Mouse (Mus musculus) embryonic facial prominence, embryonic 10.5 days (tissue): ENCODE data around the gene Plpp2. TPM values are rescaled to one million over a fixed set of nuclear protein-coding genes. Genes with fewer than 3 reads are reported as not detected.

Experiments
- DNase-seq: peaks from one replicate; pipeline ENCODE4 v3.0.0-alpha.2; 2017; ENCODE audit warnings: low spot score
- H3K27ac ChIP-seq: fragments of 300-500 bp; sonication (generic); replicated peaks from 2 replicates; pipeline ENCODE4 v1.5.1; 2016; ENCODE audit warnings: mild to moderate bottlenecking
- H3K27me3 ChIP-seq: fragments of 300-500 bp; sonication (generic); replicated peaks from 2 replicates; pipeline ENCODE4 v1.6.1; 2016; ENCODE audit warnings: low read depth, mild to moderate bottlenecking; ENCODE audit not compliant: poor library complexity, severe bottlenecking
- H3K36me3 ChIP-seq: fragments of 300-500 bp; sonication (generic); replicated peaks from 2 replicates; pipeline ENCODE4 v1.6.1; 2016; ENCODE audit warnings: mild to moderate bottlenecking, moderate library complexity
- H3K4me1 ChIP-seq: fragments of 300-500 bp; sonication (generic); 2 replicates; pipeline ENCODE4 v1.6.1; 2016
- H3K4me3 ChIP-seq: fragments of 300-500 bp; sonication (generic); 2 replicates; pipeline ENCODE4 v1.5.1; 2016; ENCODE audit warnings: mild to moderate bottlenecking, moderate library complexity
- H3K9me3 ChIP-seq: fragments of 300-500 bp; sonication (generic); 2 replicates; pipeline ENCODE4 v1.6.1; 2016; ENCODE audit warnings: mild to moderate bottlenecking
- WGBS: fragments of 180-500 bp; shearing (Covaris S2); methylation state at CpG from one replicate; pipeline ENCODE4 v1.1.7; 2016; 5-methylcytosine and 5-hydroxymethylcytosine counted together
- polyA plus RNA-seq: library from polyadenylated mRNA; unstranded; fragments of >200 nt; fragmentation: Nextera tagmentation; extraction: Ambion mirVana; gene quantifications from 2 replicates; pipeline ENCODE4 v1.2.1, GENCODE M21; 2016

Gene Plpp2
- polyA plus RNA-seq, 1 experiment from 2014 or later: 28.4 TPM

DNA sequence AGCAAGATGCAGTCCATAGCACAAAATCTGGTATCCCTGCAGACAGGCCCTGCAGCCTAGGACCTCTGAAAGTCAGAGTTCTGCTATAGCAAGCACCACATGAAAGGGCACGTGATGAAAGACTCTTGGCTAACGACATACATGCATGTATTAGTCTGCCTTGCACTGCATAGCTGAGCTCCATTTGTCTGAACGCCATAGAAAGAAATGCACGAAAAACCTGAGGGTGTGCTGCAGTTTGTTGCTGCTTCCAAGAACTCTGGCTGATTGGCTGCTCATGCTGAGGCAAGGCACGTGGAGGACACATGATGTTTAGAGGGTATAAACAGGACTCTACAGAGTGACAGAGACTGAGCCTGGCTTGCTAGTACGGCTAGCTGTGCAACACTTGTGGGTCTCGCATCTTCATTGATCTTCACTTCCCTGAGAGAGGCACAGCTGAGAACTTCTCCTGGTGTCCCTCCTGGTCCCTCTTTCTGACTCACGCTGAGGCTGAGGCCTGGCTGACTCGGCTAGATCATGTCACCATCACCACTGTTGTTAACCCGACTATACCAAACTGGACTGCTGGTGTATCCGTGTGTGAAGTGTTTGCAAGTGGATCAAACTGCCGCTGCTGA, 3.0 kb upstream of the Plpp2 start:
- WGBS: 77% methylated on average over 12 of the region's 12 CpGs
- peaks cover 44% of the 10 kb centered on the region for H3K36me3 ChIP-seq
- H3K4me1 ChIP-seq: peaks cover 26% of the 10 kb centered on the region
- H3K27ac ChIP-seq: no peak overlapping the region
- H3K4me3 ChIP-seq: no peak overlapping the region
- no peaks in the 10 kb centered on the region for H3K9me3 ChIP-seq
- peak; percentile 6 for DNase-seq
- peaks cover 8% of the 10 kb centered on the region for H3K27me3 ChIP-seq

GRCm38 (mm10) chr10:79535431-79535830, 1.8 kb upstream of the Plpp2 start:
- peak; percentile 6 for DNase-seq

GRCm38 (mm10) chr10:79534426-79534825, 830 bp upstream of the Plpp2 start:
- peaks cover 29% of the 10 kb centered on the region for H3K4me1 ChIP-seq
- peaks cover 8% of the 10 kb centered on the region for H3K27me3 ChIP-seq
- H3K27ac ChIP-seq: no peak overlapping the region
- no peaks in the 10 kb centered on the region for H3K9me3 ChIP-seq
- 80% methylated on average over 2 of the region's 2 CpGs for WGBS
- H3K4me3 ChIP-seq: no peak overlapping the region
- DNase-seq: peak; percentile 6
- H3K36me3 ChIP-seq: peaks cover 33% of the 10 kb centered on the region

More at GRCm38 (mm10) chr10:79535431-79535830, 1.8 kb upstream of the Plpp2 start:
- Histone ChIP-seq H3K4me1 (peaks cover 26% of the 10 kb centered on the region), H3K27ac (no peak overlapping the region), H3K36me3 (peaks cover 33% of the 10 kb centered on the region), H3K9me3 (no peaks in the 10 kb centered on the region), H3K27me3 (peaks cover 8% of the 10 kb centered on the region), H3K4me3 (no peak overlapping the region)
- WGBS: 61% methylated on average over 1 of the region's 1 CpGs

DNA sequence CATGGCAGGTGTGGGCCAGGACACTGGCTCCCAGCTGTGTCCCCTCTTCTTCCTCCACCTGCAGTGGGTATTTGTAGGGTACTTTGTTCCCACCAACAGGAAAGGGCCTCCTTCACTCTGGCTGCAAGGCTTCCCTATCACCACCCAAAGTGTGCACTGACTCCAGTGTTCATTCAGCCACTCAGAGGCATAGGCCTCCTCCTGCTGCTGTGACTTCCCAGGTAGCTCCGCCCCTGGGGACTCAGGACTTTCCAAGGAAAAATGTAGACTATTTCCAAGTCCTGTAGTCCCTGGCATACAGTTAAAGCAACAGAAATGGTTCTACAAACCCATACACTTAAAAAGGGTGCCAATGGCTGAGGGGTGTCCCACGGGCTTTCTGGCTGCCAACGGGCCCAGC, 918 bp downstream of the Plpp2 start:
- peaks cover 30% of the 10 kb centered on the region for H3K36me3 ChIP-seq
- H3K9me3 ChIP-seq: no peaks in the 10 kb centered on the region
- 25% methylated on average over 3 of the region's 3 CpGs for WGBS
- peak overlapping the region; percentile 80 for H3K27ac ChIP-seq
- peaks cover 29% of the 10 kb centered on the region for H3K4me1 ChIP-seq
- peaks cover 8% of the 10 kb centered on the region for H3K27me3 ChIP-seq
- H3K4me3 ChIP-seq: peak overlapping the region; percentile 81
- DNase-seq: peak; percentile 22

GRCm38 (mm10) chr10:79531593-79531992, 2.0 kb downstream of the Plpp2 start:
- Histone ChIP-seq H3K9me3 (no peaks in the 10 kb centered on the region), H3K27me3 (peaks cover 8% of the 10 kb centered on the region), H3K36me3 (peaks cover 36% of the 10 kb centered on the region), H3K27ac (no peak overlapping the region), H3K4me3 (no peak overlapping the region), H3K4me1 (peaks cover 29% of the 10 kb centered on the region)
- 85% methylated on average over 3 of the region's 3 CpGs for WGBS
- peak; percentile 7 for DNase-seq

DNA sequence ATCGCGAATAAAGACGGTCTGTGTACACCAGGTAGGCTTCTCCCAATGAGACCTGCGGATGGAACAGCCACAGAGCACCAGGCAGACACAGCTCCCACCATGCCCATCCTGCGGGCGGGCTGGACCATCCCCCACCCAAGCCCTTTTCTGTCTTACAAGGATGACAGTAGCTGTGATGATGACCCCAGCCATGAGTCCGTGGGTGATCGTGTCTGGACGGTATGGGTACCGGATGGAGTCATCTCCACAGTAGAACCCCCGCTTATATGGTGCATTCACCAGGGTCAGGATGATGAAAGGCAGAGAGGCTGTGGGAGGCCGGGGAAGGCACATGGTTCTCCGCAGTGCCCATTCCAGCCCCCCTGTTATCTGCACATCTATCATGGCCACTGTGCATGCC, 2.9 kb downstream of the Plpp2 start:
- WGBS: 95% methylated on average over 13 of the region's 13 CpGs
- H3K9me3 ChIP-seq: no peaks in the 10 kb centered on the region
- H3K4me1 ChIP-seq: peaks cover 29% of the 10 kb centered on the region
- no peak overlapping the region for H3K4me3 ChIP-seq
- H3K36me3 ChIP-seq: peaks cover 45% of the 10 kb centered on the region
- no peak overlapping the region for H3K27ac ChIP-seq
- DNase-seq: peak; percentile 8
- H3K27me3 ChIP-seq: peaks cover 8% of the 10 kb centered on the region

- peaks cover 8% of the 10 kb centered on the region for H3K27me3 ChIP-seq
- DNase-seq: peak; percentile 7
- 77% methylated on average over 8 of the region's 8 CpGs for WGBS
- H3K4me1 ChIP-seq: peaks cover 29% of the 10 kb centered on the region
- H3K27ac ChIP-seq: no peak overlapping the region
- peaks cover 49% of the 10 kb centered on the region for H3K36me3 ChIP-seq
- H3K4me3 ChIP-seq: no peak overlapping the region
- H3K9me3 ChIP-seq: no peaks in the 10 kb centered on the region
Observed at GRCm38 (mm10) chr10:79530241-79530640, 3.4 kb downstream of the Plpp2 start.

DNA sequence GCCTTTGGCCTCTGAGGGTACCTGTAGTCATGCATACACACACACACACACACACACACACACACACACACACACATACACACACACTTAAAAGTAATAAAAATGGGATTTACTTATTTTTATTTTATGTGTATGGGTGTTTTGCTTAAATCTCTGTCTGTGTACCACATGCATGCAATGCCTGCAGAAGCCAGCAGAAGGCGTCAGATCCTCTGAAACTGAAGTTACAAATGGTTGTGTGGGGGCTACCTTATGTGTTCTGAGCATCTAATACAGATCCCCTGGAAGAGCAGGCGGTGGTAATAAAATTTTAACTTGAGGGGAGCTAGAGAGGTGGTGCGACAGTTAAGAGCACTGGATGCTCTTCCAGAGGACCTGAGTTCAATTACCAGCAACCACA, 5.5 kb downstream of the Plpp2 start:
- H3K4me1 ChIP-seq: peaks cover 19% of the 10 kb centered on the region
- peaks cover 58% of the 10 kb centered on the region for H3K36me3 ChIP-seq
- H3K4me3 ChIP-seq: no peak overlapping the region
- peak; percentile 6 for DNase-seq
- no peaks in the 10 kb centered on the region for H3K27me3 ChIP-seq
- 77% methylated on average over 3 of the region's 3 CpGs for WGBS
- no peak overlapping the region for H3K27ac ChIP-seq
- H3K9me3 ChIP-seq: no peaks in the 10 kb centered on the region

- Histone ChIP-seq H3K4me3 (no peak overlapping the region), H3K36me3 (peaks cover 58% of the 10 kb centered on the region), H3K27ac (no peak overlapping the region), H3K27me3 (no peaks in the 10 kb centered on the region), H3K9me3 (no peaks in the 10 kb centered on the region), H3K4me1 (peaks cover 12% of the 10 kb centered on the region)
- no peak for DNase-seq
- WGBS: 89% methylated on average over 6 of the region's 6 CpGs
Observed at GRCm38 (mm10) chr10:79527453-79527845, 6.1 kb downstream of the Plpp2 start.

DNA sequence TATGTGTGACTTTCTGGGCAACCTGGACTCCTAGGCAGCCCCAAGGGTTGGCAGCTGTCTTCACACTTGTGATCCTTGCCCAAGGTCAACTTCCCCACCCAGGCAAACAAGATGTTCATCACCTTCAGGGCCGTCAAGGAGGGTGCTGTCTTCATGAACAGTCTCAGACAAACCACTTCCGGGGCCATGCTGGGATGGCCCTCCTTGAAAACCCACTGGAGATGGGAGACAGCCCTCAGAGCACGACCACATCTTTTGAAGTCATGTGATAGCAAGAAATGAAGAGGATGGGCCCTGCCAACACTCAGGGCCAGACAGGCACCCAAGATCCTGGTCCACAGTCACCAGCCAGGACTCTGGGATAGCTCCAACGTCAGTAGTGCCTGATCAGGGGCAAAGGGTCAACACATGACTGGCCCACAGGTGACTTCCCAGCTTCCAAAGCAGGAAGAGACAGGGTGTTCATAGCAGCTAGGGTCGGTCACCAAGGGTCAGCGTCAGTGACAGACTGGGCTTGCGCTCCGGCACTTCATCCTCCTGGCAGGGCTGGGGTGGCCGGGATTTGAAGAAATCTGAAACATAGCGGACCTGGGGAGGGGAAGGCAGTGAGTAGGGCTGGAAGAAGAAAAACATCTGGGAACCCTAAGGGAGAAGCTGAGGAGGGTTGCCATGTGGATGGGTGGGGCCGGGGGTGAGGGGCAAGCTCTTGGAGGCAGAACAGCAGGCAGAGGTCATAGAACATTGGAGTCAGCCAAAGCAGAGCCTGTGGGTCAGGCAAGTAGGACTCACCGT, 6.7 kb downstream of the Plpp2 start:
- Histone ChIP-seq H3K36me3 (peaks cover 58% of the 10 kb centered on the region), H3K4me3 (no peak overlapping the region), H3K4me1 (peaks cover 7% of the 10 kb centered on the region; the same call in 1 of the 2 replicates), H3K9me3 (no peaks in the 10 kb centered on the region), H3K27me3 (no peaks in the 10 kb centered on the region), H3K27ac (no peak overlapping the region)
- 85% methylated on average over 12 of the region's 12 CpGs for WGBS
- DNase-seq: peak; percentile 6

- peak; percentile 4 for DNase-seq
- WGBS: 88% methylated on average over 8 of the region's 8 CpGs
- peaks cover 58% of the 10 kb centered on the region for H3K36me3 ChIP-seq
- no peak overlapping the region for H3K4me3 ChIP-seq
- peaks cover 3% of the 10 kb centered on the region; the same call in 1 of the 2 replicates for H3K4me1 ChIP-seq
- H3K27ac ChIP-seq: no peak overlapping the region
- no peaks in the 10 kb centered on the region for H3K27me3 ChIP-seq
- H3K9me3 ChIP-seq: no peaks in the 10 kb centered on the region
Observed at GRCm38 (mm10) chr10:79525456-79526325, 7.9 kb downstream of the Plpp2 start.

DNA sequence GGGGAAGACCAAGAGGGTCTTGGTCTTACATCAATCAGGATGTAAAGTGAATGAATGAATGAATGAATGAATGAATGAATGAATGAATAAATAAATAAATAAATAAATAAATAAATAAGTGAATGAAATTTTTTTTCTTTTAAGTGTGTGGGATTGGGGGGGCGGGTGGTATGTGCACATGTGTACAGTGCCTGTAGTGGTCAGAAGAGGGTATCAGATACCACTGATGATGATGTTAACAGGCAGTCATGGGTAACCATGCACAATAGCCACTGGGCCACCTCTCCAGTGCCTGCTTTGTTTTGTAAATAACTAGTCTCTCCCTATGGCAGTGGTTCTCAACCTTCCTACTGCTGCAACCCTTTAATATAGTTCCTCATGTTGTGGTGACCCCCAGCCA, 9.2 kb downstream of the Plpp2 start:
- 81% methylated on average over 1 of the region's 1 CpGs for WGBS
- no peaks in the 10 kb centered on the region for H3K27me3 ChIP-seq
- H3K4me1 ChIP-seq: no peaks in the 10 kb centered on the region
- H3K36me3 ChIP-seq: peaks cover 47% of the 10 kb centered on the region
- H3K27ac ChIP-seq: no peak overlapping the region
- no peak overlapping the region for H3K4me3 ChIP-seq
- H3K9me3 ChIP-seq: no peaks in the 10 kb centered on the region
- DNase-seq: no peak
